Comparison of ENCODE assay signal across 16 mouse cellular contexts in the genomic region with DNA sequence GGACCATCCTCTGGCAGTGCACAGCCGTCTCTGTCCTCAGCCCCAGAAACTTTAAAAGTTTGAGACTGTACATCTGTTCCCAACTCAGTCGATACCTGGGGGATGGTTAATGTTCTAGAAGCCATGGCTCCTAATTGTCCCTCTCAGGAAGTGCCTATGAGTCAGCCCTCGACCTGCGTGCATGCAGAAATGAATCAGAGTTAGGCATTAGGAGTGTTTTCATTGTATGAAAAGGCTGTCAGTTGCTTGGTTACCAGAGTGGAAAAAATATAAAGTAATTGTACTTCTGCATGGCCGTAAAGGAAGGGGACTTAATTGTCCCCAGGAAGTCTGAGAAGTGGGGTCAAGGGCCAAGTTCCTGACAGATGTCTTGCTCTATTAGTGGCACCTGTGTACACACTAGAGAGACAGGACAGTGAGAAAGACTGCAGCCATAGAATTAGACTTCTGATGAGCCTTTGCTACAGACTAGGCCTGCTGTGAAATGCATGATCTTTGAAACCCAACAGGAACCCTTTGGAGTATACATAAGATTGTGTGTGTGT.
DNase-seq lines count a peak whose midpoint lies in the region; ATAC-seq lines count a peak whose summit lies in the region.
"Had no signal": no experiment of that assay in that cellular context is flagged by ENCODE, and none has a peak within 500 bp of the region (broad histone marks: within the 10 kb centered on the region; RNA-seq: fewer than 3 reads in every experiment).

No protein-coding gene starts in this region.

- no peaks in the 10 kb centered on the region for H3K9me3 ChIP-seq in hindbrain, embryonic 11.5 days (ENCODE audit: control insufficient read depth, low read length)
- H3K9me3 ChIP-seq in hindbrain, embryonic 13.5 days: no peaks in the 10 kb centered on the region
- H3K9me3 ChIP-seq in lung, embryonic 16.5 days (ENCODE audit: control insufficient read depth, low read length): peaks cover 2% of the 10 kb centered on the region; the same call in 1 of the 2 replicates
- H3K9me3 ChIP-seq: embryonic facial prominence, embryonic 15.5 days; hindbrain, embryonic 12.5 days had no signal

- no peak for ATAC-seq in hindbrain, embryonic 11.5 days (ENCODE audit: low FRiP score)
- ATAC-seq in hindbrain, embryonic 13.5 days (ENCODE audit: low FRiP score): no peak
- peak; percentile 26; the same call in 1 of the 2 replicates for ATAC-seq in lung, embryonic 16.5 days (ENCODE audit: low read depth)

- no peaks in the 10 kb centered on the region for H3K27me3 ChIP-seq in hindbrain, embryonic 11.5 days (ENCODE audit: control insufficient read depth, insufficient read depth, low read length)
- no peaks in the 10 kb centered on the region for H3K27me3 ChIP-seq in hindbrain, embryonic 13.5 days
- H3K27me3 ChIP-seq in lung, embryonic 16.5 days (ENCODE audit: control insufficient read depth, insufficient read depth, low read depth, low read length): no peaks in the 10 kb centered on the region
- H3K27me3 ChIP-seq: embryonic facial prominence, embryonic 15.5 days; hindbrain, embryonic 12.5 days; megakaryocyte, embryonic 14.5 days had no signal

- no peak overlapping the region for H3K9ac ChIP-seq in hindbrain, embryonic 11.5 days (ENCODE audit: low read depth, low read length)
- no peak overlapping the region for H3K9ac ChIP-seq in hindbrain, embryonic 13.5 days
- no peak overlapping the region for H3K9ac ChIP-seq in lung, embryonic 16.5 days (ENCODE audit: low read length)
- H3K9ac ChIP-seq: embryonic facial prominence, embryonic 15.5 days; hindbrain, embryonic 12.5 days had no signal

- no peaks in the 10 kb centered on the region for H3K4me1 ChIP-seq in hindbrain, embryonic 11.5 days (replicated peaks; ENCODE audit: control insufficient read depth, insufficient read depth, low read length)
- H3K4me1 ChIP-seq in hindbrain, embryonic 13.5 days (replicated peaks): no peaks in the 10 kb centered on the region
- no peaks in the 10 kb centered on the region for H3K4me1 ChIP-seq in lung, embryonic 16.5 days (replicated peaks; ENCODE audit: control insufficient read depth, insufficient read depth, low read length)
- H3K4me1 ChIP-seq: embryonic facial prominence, embryonic 15.5 days; hindbrain, embryonic 12.5 days; megakaryocyte, embryonic 14.5 days had no signal

- no peaks in the 10 kb centered on the region for H3K36me3 ChIP-seq in hindbrain, embryonic 11.5 days (ENCODE audit: control insufficient read depth, insufficient read depth, low read length)
- H3K36me3 ChIP-seq in hindbrain, embryonic 13.5 days: no peaks in the 10 kb centered on the region
- no peaks in the 10 kb centered on the region for H3K36me3 ChIP-seq in lung, embryonic 16.5 days (ENCODE audit: control insufficient read depth, insufficient read depth, low read length)
- H3K36me3 ChIP-seq: embryonic facial prominence, embryonic 15.5 days; hindbrain, embryonic 12.5 days had no signal

- no peak overlapping the region for H3K27ac ChIP-seq in hindbrain, embryonic 11.5 days (ENCODE audit: low read depth, low read length)
- H3K27ac ChIP-seq in hindbrain, embryonic 13.5 days: no peak overlapping the region
- no peak overlapping the region for H3K27ac ChIP-seq in lung, embryonic 16.5 days (ENCODE audit: low read length)
- H3K27ac ChIP-seq: embryonic facial prominence, embryonic 15.5 days; hindbrain, embryonic 12.5 days had no signal

- H3K4me2 ChIP-seq in hindbrain, embryonic 11.5 days (replicated peaks; ENCODE audit: low read depth, low read length): no peak overlapping the region
- H3K4me2 ChIP-seq in hindbrain, embryonic 13.5 days: no peak overlapping the region
- no peak overlapping the region for H3K4me2 ChIP-seq in lung, embryonic 16.5 days (ENCODE audit: low read depth, low read length)
- H3K4me2 ChIP-seq: embryonic facial prominence, embryonic 15.5 days; heart, embryonic 11.5 days; hindbrain, embryonic 12.5 days had no signal

- no peak overlapping the region for H3K4me3 ChIP-seq in hindbrain, embryonic 11.5 days (ENCODE audit: low read depth, low read length)
- H3K4me3 ChIP-seq in hindbrain, embryonic 13.5 days: no peak overlapping the region
- no peak overlapping the region for H3K4me3 ChIP-seq in lung, embryonic 16.5 days (ENCODE audit: low read length)
- H3K4me3 ChIP-seq: embryonic facial prominence, embryonic 15.5 days; hindbrain, embryonic 12.5 days; layer of hippocampus, adult 2 months had no signal

- DNase-seq in hindbrain, embryonic 11.5 days (ENCODE audit: low spot score): peak; percentile 7
- DNase-seq in 3T3-L1 (ENCODE audit: low read depth, low spot score): peak; percentile 9
- peak; percentile 58 for DNase-seq in embryo, embryonic 10.5 days (ENCODE audit: low spot score)
- DNase-seq in layer of hippocampus, postnatal 25 days (ENCODE audit: extremely low spot score in 1 of 2, low spot score in 1 of 2): no peak
- DNase-seq in urinary bladder, adult 2 months (ENCODE audit: low spot score): no peak
- DNase-seq: cerebellum, postnatal 10 days; gastrocnemius, postnatal 25 days; kidney, adult 18-20 months; right cerebral cortex, postnatal 14 days had no signal

- 52% methylated on average over 5 of the region's 5 CpGs for WGBS in hindbrain, embryonic 11.5 days
- WGBS in hindbrain, embryonic 13.5 days: 48% methylated on average over 5 of the region's 5 CpGs
- 42% methylated on average over 5 of the region's 5 CpGs for WGBS in lung, embryonic 16.5 days

Comparison
In these comparisons a context has a peak if more than half of its experiments do, and no peak if none do; other contexts are left out.
1. DNase-seq: peak in hindbrain, embryonic 11.5 days (single experiment), 3T3-L1 (single experiment) and embryo, embryonic 10.5 days (single experiment); none in layer of hippocampus, postnatal 25 days (0 of 2) and urinary bladder, adult 2 months (single experiment).